In the genomic region with DNA sequence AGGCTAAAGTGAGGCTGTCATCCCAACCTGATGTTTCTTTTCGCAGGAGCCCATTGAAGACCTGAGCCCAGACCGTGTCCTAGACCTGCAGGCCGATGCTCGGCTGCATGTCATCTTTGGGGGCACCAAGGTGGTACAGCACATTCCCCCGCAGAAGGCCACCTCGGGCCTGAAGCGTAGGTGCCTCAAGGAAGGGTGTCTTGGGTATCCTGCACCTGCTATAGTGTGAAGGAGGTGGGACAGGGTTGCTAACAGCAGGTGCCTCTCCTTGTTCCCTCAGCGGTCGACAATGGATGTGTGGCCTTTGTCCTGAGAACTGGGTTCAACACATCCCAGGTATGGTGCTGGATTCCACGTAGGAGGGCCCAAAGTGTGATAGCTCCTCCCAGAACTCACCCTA, we compare ENCODE assay signal across 31 mouse cellular contexts. TPM values are rescaled to one million over a fixed set of nuclear protein-coding genes. Genes with fewer than 3 reads are reported as not detected.
DNase-seq lines count a peak whose midpoint lies in the region; TF ChIP-seq lines count a peak whose summit lies in the region.
"Had no signal": no experiment of that assay in that cellular context is flagged by ENCODE, and none has a peak within 500 bp of the region (broad histone marks: within the 10 kb centered on the region; RNA-seq: fewer than 3 reads in every experiment).

No protein-coding gene starts in this region.

- no peaks in the 10 kb centered on the region; the same call in 1 of the 2 replicates for H3K4me1 ChIP-seq in heart, adult 2 months (ENCODE audit: control insufficient read depth, insufficient read depth, low read length)

- no peaks in the 10 kb centered on the region for H3K27me3 ChIP-seq in heart, adult 2 months (ENCODE audit: control insufficient read depth, insufficient read depth, low read length)
- H3K27me3 ChIP-seq: hindbrain, embryonic 13.5 days; neural tube, embryonic 12.5 days had no signal

- intact Hi-C loops in heart, adult 2 months (cut with DNase I): no loop called here

- H3K9ac ChIP-seq in heart, adult 2 months (ENCODE audit: low read depth, low read length): no peak overlapping the region
- H3K9ac ChIP-seq: hindbrain, embryonic 13.5 days; liver, embryonic 14.5 days; lung, embryonic 14.5 days; neural tube, embryonic 12.5 days had no signal

- H3K79me2 ChIP-seq in heart, adult 2 months (replicated peaks; ENCODE audit: control insufficient read depth, insufficient read depth, low read length): no peaks in the 10 kb centered on the region

- TF ChIP-seq CTCF in heart, adult 2 months (IDR thresholded peaks at IDR 0.05): no peak

- H3K4me3 ChIP-seq in heart, adult 2 months: no peak overlapping the region
- H3K4me3 ChIP-seq: erythroblast, embryonic 14.5 days; hindbrain, embryonic 13.5 days; midbrain, embryonic 10.5 days; myocyte; neural tube, embryonic 12.5 days had no signal

- TF ChIP-seq EP300 in heart, adult 2 months (IDR thresholded peaks at IDR 0.05; ENCODE audit: insufficient read depth, low read depth, low read length): no peak

- peak; percentile 70 for DNase-seq in heart, adult 11 months
- no peak for DNase-seq in heart, adult 2 months
- peak; percentile 1 for DNase-seq in layer of hippocampus, adult 9-11 months
- DNase-seq in layer of hippocampus, postnatal 36 days: no peak
- peak; percentile 9 to 58 for DNase-seq in spleen, postnatal 4 days (ENCODE audit: low spot score in 2 of 2)
- DNase-seq in spleen, adult 12 weeks (ENCODE audit: low spot score): no peak
- peak; percentile 1 for DNase-seq in urinary bladder, postnatal 14 days (ENCODE audit: low spot score)
- no peak for DNase-seq in urinary bladder, adult 18-20 months (ENCODE audit: low spot score in 2 of 2)
- DNase-seq: adrenal gland, adult 8-10 months; cerebellum, postnatal 14 days; kidney, postnatal 36 days; liver; lung, embryonic 14.5 days; lung, postnatal 14 days; right cerebral cortex, postnatal 25 days; spleen, adult 18-20 months; thymus, postnatal 25 days had no signal

- no peak for TF ChIP-seq POLR2A in heart, adult 2 months (IDR thresholded peaks at IDR 0.05; ENCODE audit: insufficient read depth, low read depth, low read length)

- 95% methylated on average over 10 of the region's 10 CpGs for WGBS in heart, adult 2 months

- no peak overlapping the region for H3K27ac ChIP-seq in heart, adult 2 months
- H3K27ac ChIP-seq: hindbrain, embryonic 13.5 days; liver, embryonic 14.5 days; midbrain, embryonic 10.5 days; neural tube, embryonic 12.5 days; stomach, postnatal 0 days had no signal

- no peaks in the 10 kb centered on the region for H3K36me3 ChIP-seq in heart, adult 2 months (ENCODE audit: control insufficient read depth, insufficient read depth, low read length)

RNA-seq across cellular contexts. Expression of a gene that starts 6.7 kb away (rescaled TPM):
- total RNA-seq in heart, adult 2 months (2021): 10 to 100 TPM; 15.6 to 16.1 TPM
- polyA plus RNA-seq in heart, adult 2 months (2012; rRNA removed): 8.5 and 16.0 TPM in 2 replicates
- 10 to 100 TPM; 28.1 to 32.1 TPM for total RNA-seq in layer of hippocampus, postnatal 36 days (2021)

RNA-seq across cellular contexts. Expression of a gene that starts 6.7 kb away (rescaled TPM):
- total RNA-seq in heart, adult 2 months (2021): 10 to 100 TPM; 12.9 to 14.7 TPM
- polyA plus RNA-seq in heart, adult 2 months (2012; rRNA removed): 25.7 and 26.5 TPM in 2 replicates
- total RNA-seq in layer of hippocampus, postnatal 36 days (2021): 10 to 100 TPM; 40.3 to 40.6 TPM

RNA-seq across cellular contexts. Expression of a gene that starts 10.8 kb away (rescaled TPM):
- 1 to 10 TPM; 4.6 to 4.8 TPM for total RNA-seq in heart, adult 2 months (2021)
- polyA plus RNA-seq in heart, adult 2 months (2012; rRNA removed): 6.6 and 10.9 TPM in 2 replicates
- total RNA-seq in layer of hippocampus, postnatal 36 days (2021): 10 to 100 TPM; 12.0 to 17.3 TPM

RNA-seq across cellular contexts. Expression of a gene that starts 23.0 kb away (rescaled TPM):
- total RNA-seq in heart, adult 2 months (2021): 1 to 10 TPM in 1 of 2 experiments, under 1 TPM in 1; 0.47 to 2.1 TPM
- 0.64 TPM in 1 of 2 replicates, not detected in the other for polyA plus RNA-seq in heart, adult 2 months (2012; rRNA removed)
- total RNA-seq in layer of hippocampus, postnatal 36 days (2021): 1 to 10 TPM in 1 of 2 experiments, not detected in 1; 1.3 TPM
- polyA plus RNA-seq: erythroblast, embryonic 14.5 days; gonadal fat pad, adult 2 months; heart, embryonic 11.5 days; heart, embryonic 16.5 days; intestine, embryonic 16.5 days; kidney, embryonic 14.5 days; limb, embryonic 11.5 days; midbrain, postnatal 0 days had no signal

RNA-seq across cellular contexts. Expression of a gene that starts 24.6 kb away (rescaled TPM):
- total RNA-seq in heart, adult 2 months (2021): under 1 TPM; 0.18 to 0.25 TPM
- 0.32 and 0.53 TPM in 2 replicates for polyA plus RNA-seq in heart, adult 2 months (2012; rRNA removed)
- under 1 TPM; 0.60 to 0.68 TPM for total RNA-seq in layer of hippocampus, postnatal 36 days (2021)

Comparison
In these comparisons a context has a peak if more than half of its experiments do, and no peak if none do; other contexts are left out.
1. DNase-seq: peak in heart, adult 11 months (single experiment), layer of hippocampus, adult 9-11 months (single experiment), spleen, postnatal 4 days (2 of 2) and urinary bladder, postnatal 14 days (single experiment); none in heart, adult 2 months (0 of 2), layer of hippocampus, postnatal 36 days (0 of 2), spleen, adult 12 weeks (single experiment) and urinary bladder, adult 18-20 months (0 of 2).